Mouse (Mus musculus) spleen, adult 12 weeks (tissue): Measurements from ENCODE around the gene Sh2d3c.

ENCODE experiments used
- DNase-seq: peaks from one replicate; pipeline ENCODE4 v3.0.0; 2022; ENCODE audit warnings: low spot score

Sh2d3c gene

DNA sequence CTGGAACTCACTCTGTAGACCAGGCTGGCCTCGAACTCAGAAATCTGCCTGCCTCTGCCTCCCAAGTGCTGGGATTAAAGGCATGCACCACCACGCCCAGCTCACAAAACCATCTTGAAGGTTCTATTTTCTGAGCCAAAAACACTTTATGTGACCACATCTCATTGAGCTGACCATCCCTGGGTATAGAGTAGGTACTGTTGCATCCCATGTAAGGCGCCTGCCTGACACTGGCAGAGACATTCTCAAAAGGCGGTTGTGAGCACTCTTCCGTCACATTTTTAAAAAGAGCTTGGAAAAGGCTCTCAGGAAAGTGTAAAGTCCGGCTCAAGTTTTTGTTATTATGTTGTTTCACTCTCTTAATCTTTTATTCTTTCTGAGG, 35.8 kb downstream of the Sh2d3c start:
- DNase-seq = no peak

DNA sequence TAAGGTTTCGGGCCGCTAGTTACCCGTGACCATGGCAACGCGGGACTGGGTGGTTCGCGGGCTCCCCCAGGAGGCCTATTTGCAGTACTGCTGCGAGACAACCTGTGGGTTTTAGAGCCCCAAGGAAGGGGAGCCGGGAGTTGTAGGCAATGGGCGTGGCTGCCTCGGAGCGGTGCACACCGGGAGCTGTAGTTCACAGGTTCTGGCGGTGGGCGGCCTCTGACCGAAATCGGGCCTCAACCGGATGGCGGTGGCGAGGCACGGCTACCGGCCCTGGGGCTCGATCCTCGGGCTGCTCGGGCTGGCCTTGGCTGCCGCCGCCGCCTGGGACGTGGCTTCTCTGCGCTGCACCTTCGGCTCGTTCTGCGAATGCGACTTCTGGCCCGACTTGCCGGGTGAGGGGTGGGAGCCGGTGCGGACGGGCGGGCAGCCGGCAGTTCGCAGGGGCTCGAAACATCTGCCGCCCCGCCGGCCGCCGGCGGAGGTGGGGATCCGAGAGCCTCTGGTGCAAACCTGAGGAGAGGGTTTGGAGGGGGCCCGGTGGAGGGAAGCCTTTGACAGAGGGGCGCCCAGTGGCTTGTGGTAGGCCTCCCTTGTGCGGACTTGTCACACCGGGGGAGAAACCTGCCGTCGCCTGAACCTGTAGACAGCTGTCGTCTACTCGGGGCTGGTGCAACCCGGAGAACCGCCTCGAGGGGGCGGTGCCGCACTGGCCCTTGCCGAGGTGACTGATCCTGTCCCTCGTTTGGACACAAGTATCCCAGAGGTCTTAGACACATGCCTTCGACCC, 36.4 kb downstream of the Sh2d3c start, which contains the start of gene Tor2a:
Gene Tor2a, plus strand, starts transcription at position 179 of the 790 bp plus-strand sequence.
- peak; percentile 89 for DNase-seq

DNA sequence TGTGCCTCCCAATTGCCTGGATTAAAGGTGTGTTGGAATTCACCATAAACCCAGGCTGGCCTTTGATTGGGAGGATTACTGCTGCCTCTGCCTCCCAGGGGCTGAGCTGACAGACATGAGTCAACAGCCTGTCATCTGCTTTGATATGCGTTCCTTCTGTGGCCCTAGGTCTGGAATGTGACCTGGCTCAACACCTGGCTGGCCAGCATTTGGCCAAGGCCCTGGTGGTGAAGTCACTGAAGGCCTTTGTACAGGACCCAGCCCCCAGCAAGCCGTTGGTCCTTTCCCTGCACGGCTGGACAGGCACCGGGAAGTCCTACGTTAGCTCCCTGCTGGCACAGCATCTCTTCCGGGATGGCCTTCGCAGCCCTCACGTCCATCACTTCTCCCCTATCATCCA, 37.6 kb downstream of the Sh2d3c start:
- DNase-seq = no peak

DNA sequence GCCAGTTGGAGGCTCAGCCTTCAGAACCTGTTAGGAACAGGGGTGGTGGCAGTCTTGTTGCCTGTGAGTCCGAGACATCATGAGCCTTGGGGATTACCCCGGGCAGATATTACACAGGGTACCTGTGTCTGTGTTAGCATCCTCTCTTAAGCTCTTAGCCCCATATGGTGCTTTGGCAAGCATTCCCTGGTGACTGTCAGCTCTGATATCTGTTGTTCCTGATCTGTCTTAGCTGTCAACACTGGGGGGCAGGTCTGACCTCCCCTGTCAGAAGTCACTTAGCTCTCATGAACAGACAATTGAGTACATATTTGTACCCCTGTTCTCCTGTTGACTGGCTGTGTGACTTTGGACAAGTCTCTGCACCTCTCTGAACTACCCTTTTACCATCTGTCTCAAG, 38.1 kb downstream of the Sh2d3c start:
- DNase-seq = no peak

DNA sequence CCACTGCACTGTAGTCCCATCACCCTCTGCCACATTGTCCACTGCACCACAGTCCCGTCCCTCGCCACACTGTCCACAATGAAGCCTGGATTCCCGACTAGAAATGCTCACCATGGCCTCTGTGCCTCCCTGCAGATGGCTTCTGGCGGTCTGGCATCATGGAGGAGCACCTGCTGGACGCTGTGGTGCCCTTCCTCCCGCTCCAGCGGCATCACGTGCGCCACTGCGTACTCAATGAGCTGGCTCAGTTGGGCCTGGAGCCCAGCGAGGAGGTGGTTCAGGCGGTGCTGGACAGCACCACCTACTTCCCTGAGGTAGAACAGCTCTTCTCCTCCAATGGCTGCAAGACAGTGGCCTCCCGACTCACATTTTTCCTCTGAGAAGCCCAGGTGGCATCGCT, 40.5 kb downstream of the Sh2d3c start:
- no peak for DNase-seq

GRCm38 (mm10) chr2:32761859-32762258, 41.0 kb downstream of the Sh2d3c start:
- no peak for DNase-seq

- DNase-seq = no peak
These were observed 42.5 kb downstream of the Sh2d3c start for GRCm38 (mm10) chr2:32763353-32763752.

GRCm38 (mm10) chr2:32767241-32767640, 46.4 kb downstream of the Sh2d3c start:
- no peak for DNase-seq

DNA sequence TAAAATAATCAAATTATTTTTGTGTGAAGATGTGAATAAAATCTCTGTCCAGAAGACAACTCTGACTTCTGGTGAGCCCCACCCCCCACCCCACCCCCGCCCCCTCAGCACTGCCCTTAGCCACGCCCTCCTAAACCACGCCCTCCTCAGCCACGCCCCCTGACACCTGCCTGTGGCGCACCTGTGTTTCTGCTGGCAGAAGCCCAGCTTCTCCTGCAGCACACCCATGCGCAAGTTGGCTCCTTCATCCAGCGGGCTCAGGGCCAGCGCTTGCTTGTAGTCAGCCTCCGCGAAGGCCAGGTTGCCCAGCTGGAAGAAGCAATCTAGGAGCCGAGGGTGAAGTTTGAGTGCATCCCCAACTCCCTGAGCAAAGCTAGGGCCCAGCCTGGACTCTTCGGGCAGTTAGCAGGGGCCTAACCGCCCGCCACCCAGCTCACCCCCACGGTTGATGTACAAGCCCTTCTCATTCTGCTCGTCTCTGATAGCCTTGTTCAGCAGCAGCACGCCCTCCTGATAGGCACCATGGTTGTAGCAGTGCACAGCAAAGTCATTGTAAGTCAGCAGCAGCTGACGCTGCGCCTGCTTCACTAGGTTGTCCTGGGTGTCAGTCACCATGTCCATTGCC, 47.9 kb downstream of the Sh2d3c start:
- peak; percentile 10 for DNase-seq

- no peak for DNase-seq
These were observed 48.7 kb downstream of the Sh2d3c start for GRCm38 (mm10) chr2:32769327-32770085.

- DNase-seq = no peak
These were observed 51.0 kb downstream of the Sh2d3c start for GRCm38 (mm10) chr2:32771886-32772285.

DNA sequence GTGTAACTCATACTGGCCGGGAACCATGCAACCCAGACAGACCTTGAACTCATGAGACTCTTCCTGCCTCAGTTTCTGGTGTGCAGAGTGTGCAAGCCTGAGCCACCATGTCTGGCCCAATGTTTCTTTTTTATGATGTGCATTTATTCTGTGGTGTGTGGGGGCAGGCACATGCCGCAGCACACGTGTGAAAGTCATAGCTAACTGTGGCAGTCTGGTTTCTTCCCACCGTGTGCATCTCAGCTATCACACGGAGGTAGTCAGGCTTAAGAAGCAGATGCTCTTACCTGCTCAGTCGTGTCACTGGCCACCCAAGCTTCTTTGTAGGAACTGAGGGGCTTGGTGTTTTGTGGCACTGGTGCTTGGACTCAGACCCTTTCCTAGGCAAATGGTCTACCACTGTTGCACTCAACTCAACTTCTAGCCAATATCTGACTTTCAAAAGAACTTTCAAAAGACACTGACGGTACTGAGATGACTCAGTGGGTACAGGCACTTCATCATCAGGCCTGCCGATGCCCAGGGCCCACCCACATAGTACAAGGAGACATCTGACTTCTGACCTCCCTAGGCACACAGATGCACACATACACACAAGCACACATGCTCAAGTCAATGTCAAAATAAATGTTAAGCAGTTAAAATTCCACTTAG, 51.9 kb downstream of the Sh2d3c start:
- no peak for DNase-seq

- DNase-seq = peak; percentile 94
These were observed 54.7 kb downstream of the Sh2d3c start, which contains the start of the genes Ttc16 and Ptrh1 for GRCm38 (mm10) chr2:32775359-32776074. TSS of gene Ttc16 (minus strand) at chr2:32775633. TSS of gene Ptrh1 (plus strand) at chr2:32775786.

- DNase-seq = no peak
These were observed 55.3 kb downstream of the Sh2d3c start for GRCm38 (mm10) chr2:32776192-32776591.

DNA sequence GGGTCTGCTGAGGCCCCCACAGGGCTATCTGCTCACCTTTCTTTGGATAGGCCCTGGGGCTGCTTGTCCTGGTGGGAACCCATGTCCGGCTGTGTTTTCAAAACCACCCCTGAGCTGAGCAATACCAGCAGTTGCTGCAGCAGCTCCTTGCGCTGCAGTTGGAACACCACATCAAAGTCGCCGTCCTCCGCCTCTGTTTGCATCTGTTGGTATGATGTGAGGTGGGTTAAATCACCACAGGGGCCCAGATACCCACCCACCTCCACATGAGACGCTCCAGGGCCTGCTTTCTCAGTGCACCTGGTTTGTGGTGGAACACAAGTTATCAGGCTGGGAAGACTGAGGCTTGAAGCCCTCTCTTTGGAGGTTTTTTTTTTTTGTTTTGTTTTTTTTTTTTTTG, 57.2 kb downstream of the Sh2d3c start:
- DNase-seq = no peak

GRCm38 (mm10) chr2:32779131-32779530, 58.3 kb downstream of the Sh2d3c start:
- DNase-seq = peak; percentile 13

DNA sequence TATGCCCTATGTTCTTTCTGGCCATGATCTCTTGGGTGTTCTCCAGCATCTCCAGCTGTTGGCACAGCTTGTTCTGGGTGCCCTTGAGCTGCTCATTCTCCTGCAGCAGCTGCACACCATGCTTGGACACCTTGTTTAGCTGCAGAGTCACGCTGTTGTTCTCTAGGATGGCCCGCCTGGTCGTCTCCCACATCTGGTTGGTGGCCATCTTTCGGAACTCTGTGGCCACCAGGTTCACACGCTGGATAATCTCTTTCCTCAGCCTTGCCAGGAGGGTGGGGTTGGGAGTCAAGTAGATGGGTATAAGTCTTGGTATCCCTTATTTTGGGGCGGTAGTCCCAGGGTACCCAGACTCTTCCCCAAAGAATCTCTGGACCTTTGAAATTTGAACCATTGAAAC, 58.9 kb downstream of the Sh2d3c start:
- no peak for DNase-seq

- DNase-seq = no peak
These were observed 60.9 kb downstream of the Sh2d3c start for GRCm38 (mm10) chr2:32781710-32782109.

DNA sequence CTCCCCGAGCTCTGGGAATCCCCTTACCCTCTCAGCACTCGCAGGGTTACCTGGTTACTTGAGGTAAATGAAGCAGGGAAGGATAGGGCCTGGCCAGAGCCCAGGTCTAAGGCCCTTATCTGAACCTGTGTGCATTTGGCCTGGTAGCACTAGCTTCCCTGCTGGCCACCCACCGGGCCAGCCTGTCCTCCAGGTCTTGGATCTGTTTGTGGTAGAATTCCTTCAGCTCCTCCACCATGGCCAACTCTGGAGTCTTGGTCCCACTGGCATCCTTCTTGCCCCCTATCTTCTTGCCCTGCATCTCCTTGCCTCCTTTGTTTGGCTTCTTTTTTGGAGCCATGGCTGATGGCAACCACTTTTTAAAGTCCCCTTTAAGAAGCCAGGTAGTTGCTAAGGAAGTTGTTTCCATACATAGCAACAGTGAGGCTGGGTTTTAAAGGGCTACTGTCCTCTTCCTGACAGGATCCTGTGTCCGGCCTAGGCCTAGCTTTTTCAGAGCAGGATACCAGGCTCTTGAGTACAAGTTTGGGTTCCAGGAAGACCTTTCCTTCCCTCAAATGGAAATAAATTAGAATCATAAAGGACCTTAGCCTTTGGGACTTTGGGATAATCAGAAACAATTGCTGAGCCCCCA, 63.3 kb downstream of the Sh2d3c start, which contains the start of gene Cfap157:
Gene Cfap157, minus strand, starts transcription at position 381 of the 634 bp plus-strand sequence.
- DNase-seq = no peak

- no peak for DNase-seq
These were observed 66.3 kb downstream of the Sh2d3c start for GRCm38 (mm10) chr2:32787176-32787575.

DNA sequence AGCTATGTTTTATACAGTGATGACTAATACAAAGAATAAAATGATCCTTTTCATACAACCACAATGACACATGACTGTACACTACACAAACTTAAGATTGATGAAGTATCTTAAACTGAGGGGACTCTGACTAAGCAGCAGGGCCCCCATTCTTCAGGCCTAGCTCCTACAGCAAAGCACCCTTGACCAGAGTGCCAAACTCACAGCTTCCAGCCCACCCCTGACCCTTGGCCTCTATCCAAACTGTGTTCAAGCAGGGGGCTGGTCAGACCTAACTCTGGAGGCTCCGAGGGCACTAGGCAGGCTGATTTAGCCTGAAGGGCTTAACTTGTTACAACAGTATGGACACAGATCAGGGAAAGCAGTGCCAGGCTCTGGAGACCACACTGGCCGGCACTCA, 67.7 kb downstream of the Sh2d3c start:
- no peak for DNase-seq
